Mouse (Mus musculus) A20 (cell line): ENCODE measurements around the gene Rftn1.
A peak's percentile ranks its signal among the peaks of the same experiment; 100 is the strongest.

ENCODE experiments used
- DNase-seq: peaks from one replicate; pipeline ENCODE4 v3.0.0-alpha.2; 2011; ENCODE audit warnings: low read depth, low spot score

The Rftn1 gene

DNA sequence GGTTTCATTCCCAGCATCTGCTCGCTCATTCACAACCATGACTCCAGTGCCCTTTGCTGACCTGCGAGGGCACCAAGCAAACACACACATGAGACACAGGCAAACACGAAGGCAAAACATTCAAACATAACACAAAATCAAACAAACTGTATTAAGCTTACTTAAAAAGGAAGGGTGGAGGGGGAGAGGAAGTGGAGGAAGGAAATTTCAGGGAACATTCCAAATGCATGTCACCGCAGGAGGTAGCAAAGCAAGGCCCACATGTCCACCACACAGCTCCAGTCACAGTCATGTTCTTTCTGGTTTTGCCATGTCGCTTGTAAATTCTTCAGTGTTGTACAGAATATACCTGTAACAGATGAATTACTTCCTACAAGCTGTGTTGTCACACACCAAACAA, 207.0 kb downstream of the Rftn1 start:
- DNase-seq, result no peak

DNA sequence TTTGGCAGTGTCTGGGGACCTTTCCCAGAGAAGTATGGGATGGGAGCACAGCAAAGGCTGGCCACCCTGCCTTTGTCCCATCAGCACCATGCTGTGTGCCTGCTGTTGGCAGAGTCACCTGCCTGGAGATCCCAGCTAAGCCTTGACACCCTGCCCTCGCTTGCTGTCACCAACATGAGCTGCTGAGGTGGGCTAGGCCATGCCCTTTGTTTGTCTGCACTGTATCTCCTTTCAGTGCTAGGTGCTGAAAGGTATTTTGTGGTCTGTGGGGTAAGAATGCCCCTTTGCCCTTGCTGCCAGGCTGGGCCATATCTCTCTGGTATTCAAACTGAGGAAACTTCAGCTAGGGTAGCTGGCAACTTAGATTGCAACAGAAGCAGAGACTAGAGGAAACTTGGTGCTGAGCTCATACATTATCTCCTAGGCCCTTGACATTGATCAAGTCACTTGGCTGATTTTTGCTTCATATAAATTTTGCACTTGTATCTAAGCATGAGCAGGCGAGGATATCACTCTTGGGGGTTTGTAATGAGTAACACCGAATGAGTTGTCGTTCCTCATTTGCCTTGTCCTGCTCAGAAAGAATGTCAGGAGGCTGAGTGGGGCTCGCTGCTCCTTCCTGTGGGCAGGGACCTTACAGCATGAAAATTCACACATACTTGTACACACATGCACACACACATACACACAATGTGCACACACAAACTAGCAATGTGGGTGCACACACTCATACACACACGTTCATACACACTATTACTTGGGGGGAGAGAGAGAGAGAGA, 207.7 kb downstream of the Rftn1 start:
- peak; percentile 66 for DNase-seq

DNA sequence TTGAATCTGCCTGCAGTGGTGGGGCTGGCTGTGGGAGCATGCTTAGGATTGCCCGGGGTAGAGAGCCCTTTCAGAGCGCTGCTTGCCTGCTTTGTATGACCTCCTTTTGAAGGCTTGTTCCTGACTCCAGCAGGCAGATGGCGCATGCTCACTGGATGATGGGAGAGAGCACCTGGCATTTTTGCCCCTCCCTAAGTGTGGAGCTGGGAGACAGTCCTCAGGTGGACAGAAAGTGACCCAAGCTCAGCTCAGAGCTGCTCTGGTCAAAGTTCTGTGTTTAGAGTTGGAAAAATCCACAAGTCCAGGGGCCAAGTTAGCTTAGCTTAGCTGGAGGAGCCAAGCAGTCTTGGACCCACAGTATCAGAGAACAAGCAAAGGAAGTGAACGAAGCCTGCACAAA, 208.9 kb downstream of the Rftn1 start:
- DNase-seq, result no peak

DNA sequence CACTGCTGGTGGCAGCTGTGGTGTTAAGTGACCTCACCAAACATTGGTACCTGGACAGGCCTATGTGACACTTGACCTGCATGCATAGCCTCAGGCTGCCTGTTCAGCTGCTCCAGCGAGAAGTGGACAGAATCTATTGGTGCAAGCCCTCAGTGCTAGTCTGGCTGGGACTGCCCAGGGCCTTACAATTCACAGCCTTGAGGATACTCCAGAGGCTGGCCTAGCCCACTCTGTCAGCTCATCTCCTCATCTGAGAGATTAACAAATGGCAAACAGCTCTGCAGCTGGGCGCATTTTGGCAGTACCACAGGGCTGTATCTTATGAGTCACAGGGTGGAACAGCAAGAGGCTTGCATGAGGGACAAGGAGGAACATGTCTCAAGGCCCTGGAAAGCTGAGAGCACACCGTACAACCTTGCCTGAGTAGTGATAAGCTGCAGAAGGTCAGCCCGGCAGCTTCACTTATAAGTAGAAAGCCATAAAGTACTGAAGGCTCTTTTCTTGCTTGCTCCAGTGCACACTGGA, 210.7 kb downstream of the Rftn1 start:
- no peak for DNase-seq

DNA sequence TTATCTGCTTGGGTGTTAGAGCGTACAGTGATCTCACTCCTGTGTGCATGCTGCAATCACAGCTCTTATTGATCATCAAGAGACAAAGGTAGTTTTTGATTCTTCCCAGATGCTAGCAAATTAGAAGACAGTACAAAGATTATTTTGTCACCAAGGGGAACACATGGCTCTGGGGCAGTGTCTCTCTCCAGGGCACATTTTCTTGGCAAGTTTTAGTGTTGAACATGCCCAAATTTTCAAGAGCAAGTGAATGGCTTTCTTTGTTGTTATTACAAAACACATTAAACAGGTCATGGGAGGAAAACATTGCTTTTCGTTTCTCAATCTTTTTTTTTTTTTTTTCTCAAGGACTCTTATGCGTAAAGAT, 213.1 kb downstream of the Rftn1 start:
- no peak for DNase-seq

DNA sequence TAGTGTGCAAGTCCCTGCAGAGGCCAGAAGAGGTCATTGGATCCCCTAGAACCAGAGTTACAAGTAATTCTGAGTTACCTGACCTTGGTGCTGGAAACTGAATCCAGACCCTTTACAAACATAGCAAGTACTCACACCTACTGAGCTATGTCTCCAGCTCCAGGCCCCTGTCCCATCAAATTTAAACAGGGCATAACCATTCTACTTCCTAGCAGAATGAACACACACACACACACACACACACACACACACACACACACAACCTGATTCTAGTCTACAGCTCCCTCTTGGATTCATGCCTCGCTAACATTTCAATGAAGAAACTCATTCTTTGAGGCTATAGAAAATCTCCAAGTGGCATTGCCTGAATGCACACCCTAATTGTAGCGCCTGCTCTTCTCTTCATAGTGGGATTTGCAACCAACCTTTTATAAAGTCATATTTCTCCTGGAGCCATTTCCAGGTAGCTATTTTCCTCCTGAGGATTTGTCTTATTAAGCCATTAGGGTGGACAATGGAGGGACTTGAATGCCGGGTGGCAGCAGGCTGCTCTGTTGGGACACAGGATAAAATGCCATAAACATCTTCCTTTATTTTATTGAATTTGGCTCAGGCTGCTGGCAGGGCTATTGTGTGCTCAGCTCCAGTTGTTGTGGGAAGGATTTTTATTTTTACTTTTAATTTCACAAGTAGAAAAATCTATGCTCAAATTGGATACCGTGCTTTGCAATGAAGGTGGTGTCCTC, 213.6 kb downstream of the Rftn1 start:
- DNase-seq, result no peak

DNA sequence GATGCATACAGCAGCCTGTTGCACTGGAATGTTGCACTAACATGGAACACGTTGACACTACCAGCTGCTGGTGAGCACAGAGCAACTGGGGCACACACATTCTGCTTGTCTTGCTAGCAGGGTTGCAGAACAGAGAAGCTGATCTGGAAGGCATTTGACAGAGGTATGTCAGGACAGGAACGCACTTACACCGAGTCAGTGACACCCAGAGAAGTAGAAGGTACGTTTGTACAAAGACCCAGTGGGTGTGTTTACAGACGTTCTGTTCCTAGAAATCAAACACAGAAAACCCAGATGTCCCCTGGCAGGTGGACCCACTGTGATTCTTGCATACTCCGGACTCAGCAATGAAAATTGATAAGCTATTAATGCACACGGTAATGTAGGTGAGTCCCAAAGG, 215.0 kb downstream of the Rftn1 start:
- DNase-seq, result no peak

DNA sequence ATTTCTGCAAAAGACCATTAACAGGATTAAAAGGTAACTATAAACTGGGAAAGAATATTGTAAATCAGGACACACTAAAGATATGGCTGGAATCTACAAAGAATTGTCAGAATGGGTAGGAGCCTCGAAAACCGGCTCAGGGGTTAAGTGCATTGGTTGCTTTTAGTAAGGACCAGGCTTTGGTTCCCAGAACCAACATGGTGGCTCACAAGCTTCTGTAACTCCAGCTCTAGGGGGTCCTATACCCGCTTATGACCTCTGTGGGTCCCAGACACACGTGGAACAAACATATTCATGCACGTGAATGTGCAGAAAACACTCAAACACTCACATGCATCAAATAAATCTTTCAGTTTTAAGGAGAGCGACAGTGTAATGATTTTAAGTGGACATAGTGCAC, 215.5 kb downstream of the Rftn1 start:
- no peak for DNase-seq

DNA sequence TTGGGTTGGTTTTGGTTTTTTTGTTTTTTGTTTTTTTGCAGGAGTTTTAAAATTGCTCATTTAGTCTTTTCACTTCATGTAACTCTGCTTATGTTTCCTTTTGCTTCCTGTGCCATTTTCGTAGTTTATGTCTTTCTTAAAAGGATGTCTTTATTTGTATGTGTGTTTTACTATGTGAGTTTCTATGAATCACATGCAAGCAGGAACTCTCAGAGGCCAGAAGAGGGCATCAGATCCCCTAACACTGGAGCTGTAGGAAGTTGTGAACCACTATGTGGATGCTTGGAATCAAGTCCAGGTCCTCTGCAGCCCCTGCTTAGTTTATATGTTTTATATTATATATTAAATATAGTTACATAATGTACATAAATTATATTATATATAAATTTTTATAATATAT, 218.3 kb downstream of the Rftn1 start:
- peak; percentile 33 for DNase-seq

DNA sequence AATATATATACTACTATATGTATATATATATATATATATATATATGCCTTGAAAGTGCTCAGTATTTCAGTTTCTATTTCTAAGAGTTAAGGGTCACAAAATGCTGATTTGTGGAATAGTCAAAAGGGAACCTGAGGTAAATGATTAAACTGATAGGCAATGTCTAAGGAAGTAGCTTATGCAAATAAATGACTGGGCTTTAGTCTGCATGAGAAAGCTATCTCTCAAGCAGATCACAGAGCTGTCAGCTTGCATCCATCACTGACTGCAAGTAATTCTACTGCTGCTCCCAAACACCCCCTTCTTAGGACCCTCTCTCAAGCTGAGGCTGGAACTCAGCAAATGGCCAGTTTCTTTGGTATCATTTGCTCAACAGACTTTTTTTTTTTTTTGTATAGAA, 219.4 kb downstream of the Rftn1 start:
- DNase-seq, result peak; percentile 34

DNA sequence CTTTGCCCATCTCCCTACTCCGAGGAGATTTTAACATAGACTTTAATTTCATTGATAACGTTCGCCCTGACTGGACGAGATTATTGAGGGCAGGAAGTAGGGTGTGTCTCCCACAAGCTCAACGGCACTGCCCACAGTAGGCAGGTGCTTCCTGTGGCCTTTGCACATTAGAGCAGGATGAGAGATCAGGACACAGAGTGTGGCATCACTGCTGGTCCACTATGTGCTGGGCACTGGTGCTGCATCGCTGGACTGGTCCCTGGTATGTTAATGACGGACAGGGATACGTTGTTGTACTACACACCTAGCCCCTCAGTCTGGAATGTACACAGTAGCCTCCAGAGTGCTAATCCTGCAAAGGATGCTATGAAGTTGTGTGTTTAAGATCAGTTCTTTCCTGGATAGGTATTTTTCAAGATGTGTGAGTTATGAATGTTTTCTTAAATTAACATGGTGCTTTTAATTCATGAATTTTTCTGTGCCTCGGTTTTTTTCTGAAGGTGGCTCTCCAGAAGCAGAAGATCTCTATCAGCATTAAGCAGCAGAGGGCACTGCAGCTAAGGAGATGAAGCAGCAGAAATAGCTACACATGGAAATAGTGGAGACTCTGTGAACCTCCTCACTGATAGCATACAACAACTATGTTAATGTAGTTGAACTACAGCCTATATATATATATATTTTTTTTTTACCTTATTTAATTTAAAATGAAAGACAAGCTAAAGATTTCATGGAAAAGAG, 221.8 kb downstream of the Rftn1 start:
- peak; percentile 66 for DNase-seq

DNA sequence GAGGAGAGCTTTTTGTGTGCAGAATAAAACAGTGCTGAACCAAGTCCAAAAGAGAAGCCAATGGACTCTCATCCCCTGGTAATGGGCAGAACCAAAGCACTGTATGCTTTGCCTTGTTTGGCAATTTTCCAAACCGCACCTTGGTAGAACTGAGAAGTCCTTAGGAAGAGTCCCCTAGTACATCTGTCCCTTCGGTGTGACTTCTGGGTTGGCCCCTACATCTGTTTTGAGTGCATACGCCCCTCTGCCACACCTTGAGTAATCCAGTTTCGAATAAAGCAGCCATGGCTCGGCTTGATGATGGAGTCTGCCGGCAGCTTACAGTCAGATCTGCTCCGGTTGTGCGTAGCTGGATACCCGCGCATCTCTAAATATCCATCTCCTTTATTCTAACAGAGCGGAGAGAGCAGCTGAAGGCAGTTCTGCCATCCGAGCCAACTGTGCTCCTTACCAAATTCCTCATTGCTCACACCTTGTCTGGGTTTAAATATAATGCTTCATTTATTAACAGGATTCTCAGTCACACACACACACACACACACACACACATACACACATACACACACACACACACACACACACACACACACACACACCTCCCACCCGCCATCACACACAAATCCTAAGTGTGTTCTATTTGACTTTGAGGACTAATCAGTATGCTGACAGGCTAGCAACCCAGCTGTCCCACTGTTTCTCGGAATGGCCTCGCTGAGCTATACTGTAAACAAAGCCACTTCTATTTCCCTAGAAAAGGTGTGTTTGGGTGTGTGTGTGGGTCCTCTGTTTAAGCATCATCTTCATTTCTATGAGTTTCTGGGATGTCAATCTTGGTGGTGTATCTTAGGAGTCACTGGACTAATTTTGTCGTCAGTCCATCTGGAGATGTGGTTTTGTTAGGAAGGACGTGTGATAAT, 224.4 kb downstream of the Rftn1 start:
- DNase-seq, result no peak

DNA sequence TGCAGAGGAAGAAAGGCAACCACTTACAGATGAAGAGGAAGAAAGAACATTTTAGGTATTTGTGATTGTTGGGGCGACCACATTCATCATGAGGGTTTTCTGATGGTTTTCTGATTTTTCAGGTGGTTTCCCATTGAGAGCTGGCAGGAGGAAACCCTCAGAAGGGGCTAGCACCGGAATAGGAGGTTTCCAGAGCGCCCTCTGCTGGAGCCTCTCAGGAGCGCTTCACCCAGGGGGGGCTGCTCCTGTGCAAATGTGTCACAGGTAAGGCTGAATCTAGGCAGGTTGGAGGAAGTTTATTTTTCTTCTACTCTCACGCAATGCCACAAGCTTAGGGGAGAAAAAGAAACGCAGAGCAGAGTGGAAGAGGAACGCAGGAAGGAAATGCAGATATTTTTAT, 225.4 kb downstream of the Rftn1 start:
- DNase-seq, result peak; percentile 46

DNA sequence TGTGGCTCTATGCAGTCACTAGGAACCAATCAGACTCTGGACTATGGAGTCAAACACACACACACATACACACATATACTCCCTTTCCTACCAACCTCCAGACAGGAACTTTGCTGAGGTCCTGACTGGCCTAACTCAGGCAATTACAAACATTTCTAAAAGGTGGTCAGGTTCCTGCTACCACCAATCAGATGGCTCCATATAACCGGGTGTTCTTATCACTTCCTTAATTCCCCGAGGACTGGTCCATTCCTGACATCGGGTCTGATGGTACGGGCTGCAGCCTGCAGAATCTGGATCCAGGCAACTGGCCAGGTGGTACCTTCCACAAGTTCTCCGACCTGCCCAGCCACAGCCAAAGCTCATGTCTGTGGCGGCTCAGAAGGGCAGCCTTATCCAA, 226.0 kb downstream of the Rftn1 start:
- no peak for DNase-seq

DNA sequence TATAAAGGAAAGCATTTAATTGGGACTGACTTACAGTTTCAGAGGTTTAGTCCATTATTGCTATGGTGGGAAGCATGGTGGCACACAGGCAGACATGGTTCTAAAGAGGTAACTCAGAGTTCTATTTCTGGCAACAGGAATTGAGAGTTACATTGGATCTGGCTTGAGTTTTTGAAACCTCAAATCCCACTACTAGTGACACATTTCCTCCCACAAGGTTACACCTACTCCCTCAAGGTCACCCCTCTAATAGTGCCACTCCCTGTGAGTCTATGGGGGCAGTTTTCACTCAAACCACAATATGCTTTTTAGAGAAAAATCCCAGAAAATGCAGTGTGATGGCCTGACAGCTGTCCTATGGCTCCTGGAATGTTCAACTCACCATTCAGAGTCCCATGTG, 231.5 kb downstream of the Rftn1 start:
- no peak for DNase-seq

DNA sequence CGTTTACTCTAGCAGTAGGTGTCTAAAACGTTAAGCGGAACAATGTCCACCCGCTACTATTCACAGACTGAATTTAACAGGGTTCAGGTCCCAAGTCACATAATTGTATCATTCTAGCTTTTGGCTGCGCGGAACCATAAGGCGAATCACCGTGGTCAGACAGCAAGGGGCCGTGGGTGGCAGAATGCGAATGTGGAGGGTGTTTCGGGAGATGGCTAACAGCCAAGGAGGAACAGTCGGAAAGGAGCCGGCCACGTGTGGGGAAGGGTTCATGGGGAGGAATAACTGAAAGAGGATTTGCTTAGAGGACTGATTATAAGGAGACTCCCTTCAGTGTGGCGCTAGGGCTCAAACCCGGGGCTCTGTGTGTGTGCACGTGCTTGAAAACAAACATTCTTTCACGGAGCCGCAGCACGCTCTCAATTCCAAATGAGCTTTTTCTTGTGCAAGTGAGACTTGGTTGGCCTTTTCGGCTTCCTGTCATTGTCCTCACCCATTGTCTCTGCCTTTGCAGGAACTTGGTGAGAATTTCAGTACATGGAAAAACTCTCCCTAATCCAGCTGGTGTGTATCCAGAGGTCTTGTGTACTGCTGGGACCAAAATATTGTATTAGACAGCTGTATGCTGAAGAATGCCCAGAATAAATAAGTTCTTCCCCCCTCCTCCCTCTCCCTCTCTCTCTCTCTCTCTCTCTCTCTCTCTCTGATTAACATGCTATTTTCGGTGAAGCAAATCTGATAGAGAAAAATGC, 238.4 kb downstream of the Rftn1 start:
- DNase-seq, result no peak

DNA sequence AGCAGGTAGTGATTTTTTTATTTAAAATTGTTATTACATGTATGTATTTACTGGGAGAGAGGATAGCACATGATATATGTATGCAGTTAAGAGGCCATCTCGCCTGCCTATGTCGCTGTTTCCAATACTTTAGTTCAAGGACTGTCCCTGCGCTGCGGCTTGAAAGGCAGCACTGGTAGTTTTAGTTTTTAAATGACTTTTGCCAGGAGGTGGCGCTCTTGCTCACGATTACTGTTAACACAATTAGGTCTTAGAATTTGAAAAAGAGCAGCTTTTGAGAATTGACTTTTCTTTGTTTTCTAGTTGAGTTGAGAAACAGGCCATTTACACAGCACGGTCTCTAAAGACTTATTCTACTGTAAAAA, 239.0 kb downstream of the Rftn1 start:
- peak; percentile 75 for DNase-seq

DNA sequence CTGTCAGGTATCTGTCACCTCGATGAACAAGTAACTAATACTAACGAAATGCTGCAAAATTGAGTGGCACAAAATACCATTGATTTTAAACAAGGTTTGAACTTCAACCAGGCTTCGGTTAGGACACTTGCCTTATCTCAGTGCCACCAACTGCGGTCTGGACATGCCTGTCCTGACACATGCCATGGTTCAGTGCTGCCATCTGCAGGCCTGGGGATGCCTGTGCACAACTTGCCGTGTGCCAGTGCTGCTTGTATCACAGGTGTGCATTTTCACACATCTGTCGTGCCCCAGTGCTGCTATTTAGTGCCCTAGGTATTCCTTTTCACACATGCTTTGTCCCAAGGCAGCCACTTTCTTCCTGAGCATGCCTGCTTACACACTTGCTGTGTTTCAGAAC, 247.8 kb downstream of the Rftn1 start:
- peak; percentile 68 for DNase-seq
